Mouse (Mus musculus) kidney, embryonic 16.5 days (tissue): ENCODE measurements around the gene Tom1. TPM values are rescaled to one million over a fixed set of nuclear protein-coding genes. Genes with fewer than 3 reads are reported as not detected.

Source experiments
- ATAC-seq: fragments of 200-750 bp; cut with Nextera tagmentation; 2 replicates; pipeline ENCODE4 v1.8.0; 2017; ENCODE audit warnings: moderate TSS enrichment; ENCODE audit not compliant: low FRiP score, low TSS enrichment
- H3K27ac ChIP-seq: fragments of 300-500 bp; sonication (generic); 2 replicates; pipeline ENCODE4 v1.5.1; 2014; ENCODE audit warnings: low read length
- H3K27me3 ChIP-seq: fragments of 300-500 bp; sonication (generic); 2 replicates; pipeline ENCODE4 v1.6.1; 2014; ENCODE audit warnings: low read length, control low read depth, mixed read lengths; ENCODE audit not compliant: insufficient read depth
- H3K36me3 ChIP-seq: fragments of 300-500 bp; sonication (generic); 2 replicates; pipeline ENCODE4 v1.6.1; 2014; ENCODE audit warnings: low read length, control low read depth, mixed read lengths; ENCODE audit not compliant: insufficient read depth
- H3K4me1 ChIP-seq: fragments of 300-500 bp; sonication (generic); 2 replicates; pipeline ENCODE4 v1.6.1; 2014; ENCODE audit warnings: low read length, control low read depth, mixed read lengths; ENCODE audit not compliant: insufficient read depth
- H3K4me2 ChIP-seq: fragments of 300-500 bp; sonication (generic); replicated peaks from 2 replicates; pipeline ENCODE4 v1.6.1; 2014; ENCODE audit warnings: low read depth, low read length
- H3K4me3 ChIP-seq: fragments of 300-500 bp; sonication (generic); 2 replicates; pipeline ENCODE4 v1.5.1; 2014; ENCODE audit warnings: mild to moderate bottlenecking, low read length
- H3K9ac ChIP-seq: fragments of 300-500 bp; sonication (generic); replicated peaks from 2 replicates; pipeline ENCODE4 v1.6.1; 2014; ENCODE audit warnings: low read length
- H3K9me3 ChIP-seq: fragments of 300-500 bp; sonication (generic); 2 replicates; pipeline ENCODE4 v1.6.1; 2016; ENCODE audit warnings: low read length, control low read depth
- WGBS: fragments of 180-500 bp; shearing (Covaris S2); extraction: QIAGEN DNeasy Blood & Tissue Kit; methylation state at CpG from one replicate; pipeline ENCODE4 v1.1.7; 2014; 5-methylcytosine and 5-hydroxymethylcytosine counted together
- polyA plus RNA-seq: library from polyadenylated mRNA; unstranded; fragments of >200 nt; fragmentation: Nextera tagmentation; extraction: Ambion mirVana; gene quantifications from 2 replicates; pipeline ENCODE4 v1.2.1, GENCODE M21; 2015

Tom1 gene
- polyA plus RNA-seq, 1 experiment from 2014 or later = 35.7 TPM

DNA sequence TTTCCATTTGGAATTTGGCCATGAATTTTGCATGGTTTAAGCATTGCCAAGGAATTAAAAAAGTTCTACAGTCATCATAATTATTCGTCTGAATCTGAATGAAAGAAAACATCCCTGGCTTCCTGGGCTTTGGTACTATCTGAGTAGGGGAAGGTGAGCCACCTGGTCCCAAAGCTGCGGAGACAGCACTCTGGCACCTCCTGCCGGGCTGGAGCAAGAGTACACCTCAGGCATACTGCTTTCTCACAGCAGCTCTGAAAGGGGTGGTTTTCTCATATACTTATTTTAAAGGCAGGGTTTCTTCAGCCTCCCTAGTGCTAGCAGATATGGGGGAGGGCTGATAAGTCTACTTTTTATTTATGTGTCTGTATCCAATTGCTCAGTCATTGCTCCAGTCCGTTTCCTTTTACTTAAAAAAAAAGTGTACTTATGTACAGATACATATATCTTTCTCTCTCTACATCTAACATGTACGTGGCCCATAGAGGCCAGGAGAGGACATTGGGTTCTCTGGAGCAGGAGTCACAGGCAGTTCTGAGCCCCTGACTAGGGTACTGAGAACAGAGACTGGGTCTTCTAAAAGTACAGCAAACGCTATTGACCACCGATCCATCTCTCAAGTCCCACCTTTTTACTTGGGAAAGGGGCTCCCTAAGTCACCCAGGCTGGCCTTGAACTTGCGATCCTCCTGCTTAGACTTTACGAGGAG, 75.2 kb downstream of the Tom1 start:
- peak overlapping the region; percentile 89 for H3K27ac ChIP-seq
- peaks cover 18% of the 10 kb centered on the region for H3K4me1 ChIP-seq
- peak overlapping the region; percentile 77 for H3K9ac ChIP-seq
- peak; percentile 84 for ATAC-seq
- H3K4me3 ChIP-seq = peak overlapping the region; percentile 60
- WGBS = 2% methylated on average over 9 of the region's 9 CpGs
- no peaks in the 10 kb centered on the region for H3K27me3 ChIP-seq
- peak overlapping the region; percentile 62 for H3K4me2 ChIP-seq
- H3K36me3 ChIP-seq = peaks cover 18% of the 10 kb centered on the region
- no peaks in the 10 kb centered on the region for H3K9me3 ChIP-seq

DNA sequence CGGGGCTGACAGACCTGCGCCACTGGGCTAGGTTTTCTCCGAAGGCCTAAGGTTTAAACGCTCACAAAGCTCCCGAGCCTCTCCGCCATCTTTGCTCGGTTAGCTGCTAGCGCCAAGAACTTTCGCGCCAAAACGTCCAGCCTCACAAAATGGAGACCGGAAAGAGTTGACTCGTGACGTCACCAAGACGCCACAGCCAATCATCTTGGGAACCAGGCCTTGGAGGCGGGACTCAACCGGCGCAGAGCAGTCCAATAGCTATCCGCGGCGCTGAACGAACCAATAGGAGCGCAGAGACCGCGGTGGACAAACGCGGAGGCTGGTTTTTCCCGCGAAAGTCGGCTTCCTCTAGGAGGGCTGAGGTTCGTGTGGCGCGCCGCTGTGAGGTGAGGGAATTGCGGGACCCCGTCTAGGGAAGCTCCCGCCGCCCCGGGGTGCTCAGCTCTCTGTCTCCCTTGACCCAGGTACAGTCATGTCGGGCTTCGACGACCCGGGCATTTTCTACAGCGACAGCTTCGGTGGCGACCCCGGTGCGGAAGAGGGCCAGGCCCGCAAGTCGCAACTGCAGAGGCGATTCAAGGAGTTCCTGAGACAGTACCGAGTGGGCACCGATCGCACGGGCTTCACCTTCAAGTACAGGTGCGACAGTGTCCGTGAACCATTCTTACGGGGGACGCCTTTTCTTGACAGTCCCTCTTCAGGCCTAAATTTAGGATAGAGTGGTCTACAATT, 75.9 kb downstream of the Tom1 start, which contains the start of gene Mcm5:
Mcm5 (plus strand) TSS at position 334 of the 732 bp plus-strand sequence.
- peak; percentile 98 for ATAC-seq
- Histone ChIP-seq H3K27me3 (no peaks in the 10 kb centered on the region), H3K4me3 (peak within 1 kb of the TSS; percentile 60), H3K4me2 (peak within 1 kb of the TSS; percentile 86), H3K9me3 (no peaks in the 10 kb centered on the region), H3K9ac (peak within 1 kb of the TSS; percentile 85), H3K36me3 (peaks cover 25% of the 10 kb centered on the region), H3K27ac (peak within 1 kb of the TSS; percentile 89), H3K4me1 (peaks cover 18% of the 10 kb centered on the region)
- under 1% methylated on average over 59 of the region's 59 CpGs for WGBS

GRCm38 (mm10) chr8:75110093-75110492, 76.6 kb downstream of the Tom1 start:
- 9% methylated on average over 13 of the region's 13 CpGs for WGBS
- ATAC-seq = no peak
- peak overlapping the region; percentile 60 for H3K4me3 ChIP-seq
- no peak overlapping the region for H3K27ac ChIP-seq
- H3K4me2 ChIP-seq = peak overlapping the region; percentile 86
- no peaks in the 10 kb centered on the region for H3K9me3 ChIP-seq
- peak overlapping the region; percentile 85 for H3K9ac ChIP-seq
- peaks cover 31% of the 10 kb centered on the region for H3K36me3 ChIP-seq
- H3K27me3 ChIP-seq = no peaks in the 10 kb centered on the region
- H3K4me1 ChIP-seq = peaks cover 18% of the 10 kb centered on the region

GRCm38 (mm10) chr8:75118505-75118904, 85.0 kb downstream of the Tom1 start:
- Histone ChIP-seq H3K27me3 (no peaks in the 10 kb centered on the region), H3K27ac (no peak overlapping the region), H3K4me2 (no peak overlapping the region), H3K4me1 (no peaks in the 10 kb centered on the region), H3K9me3 (no peaks in the 10 kb centered on the region), H3K4me3 (no peak overlapping the region), H3K9ac (no peak overlapping the region), H3K36me3 (peaks cover 90% of the 10 kb centered on the region)
- 86% methylated on average over 1 of the region's 1 CpGs for WGBS
- no peak for ATAC-seq

DNA sequence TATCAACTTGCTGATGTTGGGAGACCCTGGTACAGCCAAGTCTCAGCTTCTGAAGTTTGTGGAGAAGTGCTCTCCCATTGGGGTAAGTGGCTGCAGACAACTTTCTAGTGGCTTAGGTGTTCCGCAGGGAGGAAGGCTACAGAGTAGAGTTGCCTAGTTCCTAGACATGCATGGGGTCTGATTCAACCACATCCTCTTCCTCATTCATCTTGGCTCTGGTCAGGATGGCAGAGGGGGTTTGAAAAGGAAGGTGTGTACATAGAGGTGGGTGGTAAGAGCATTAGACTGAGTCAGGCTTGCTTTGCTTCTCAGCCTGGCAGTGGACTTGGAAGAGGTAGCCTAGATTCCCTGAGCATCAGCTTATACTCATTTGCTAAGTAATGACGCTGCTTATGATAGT, 85.8 kb downstream of the Tom1 start:
- 95% methylated on average over 2 of the region's 2 CpGs for WGBS
- Histone ChIP-seq H3K4me2 (no peak overlapping the region), H3K27me3 (no peaks in the 10 kb centered on the region), H3K4me1 (no peaks in the 10 kb centered on the region), H3K9me3 (no peaks in the 10 kb centered on the region), H3K9ac (no peak overlapping the region), H3K27ac (no peak overlapping the region), H3K36me3 (peaks cover 89% of the 10 kb centered on the region), H3K4me3 (no peak overlapping the region)
- no peak for ATAC-seq

Other genes starting within 250 kb of the Tom1 start
- gene Isx, start 160.5 kb upstream of the Tom1 start, polyA plus RNA-seq = not detected in 2 replicates
- 33.8 and 45.4 TPM in 2 replicates for gene Hmgxb4, start 40.3 kb upstream of the Tom1 start, polyA plus RNA-seq
- 51.6 and 56.2 TPM in 2 replicates for gene Hmox1, start 59.9 kb downstream of the Tom1 start, polyA plus RNA-seq
- 189 and 191 TPM in 2 replicates for gene Mcm5, start 75.9 kb downstream of the Tom1 start, polyA plus RNA-seq
- gene Rasd2, start 180.2 kb downstream of the Tom1 start, polyA plus RNA-seq = 2.1 and 2.3 TPM in 2 replicates